Mouse (Mus musculus) cerebellum, adult 18-20 months (tissue): ENCODE results near the gene Hmgcs1.
A peak's percentile ranks its signal among the peaks of the same experiment; 100 is the strongest.
"Not testable (repeated sequence)": the region's sequence is repeated elsewhere in the genome, so short reads cannot be mapped to it uniquely, and the experiment has no call there.

Experiments used
- DNase-seq, 2 experiments: peaks; one replicate each; pipeline ENCODE4 v3.0.0; 2021

Gene Hmgcs1

DNA sequence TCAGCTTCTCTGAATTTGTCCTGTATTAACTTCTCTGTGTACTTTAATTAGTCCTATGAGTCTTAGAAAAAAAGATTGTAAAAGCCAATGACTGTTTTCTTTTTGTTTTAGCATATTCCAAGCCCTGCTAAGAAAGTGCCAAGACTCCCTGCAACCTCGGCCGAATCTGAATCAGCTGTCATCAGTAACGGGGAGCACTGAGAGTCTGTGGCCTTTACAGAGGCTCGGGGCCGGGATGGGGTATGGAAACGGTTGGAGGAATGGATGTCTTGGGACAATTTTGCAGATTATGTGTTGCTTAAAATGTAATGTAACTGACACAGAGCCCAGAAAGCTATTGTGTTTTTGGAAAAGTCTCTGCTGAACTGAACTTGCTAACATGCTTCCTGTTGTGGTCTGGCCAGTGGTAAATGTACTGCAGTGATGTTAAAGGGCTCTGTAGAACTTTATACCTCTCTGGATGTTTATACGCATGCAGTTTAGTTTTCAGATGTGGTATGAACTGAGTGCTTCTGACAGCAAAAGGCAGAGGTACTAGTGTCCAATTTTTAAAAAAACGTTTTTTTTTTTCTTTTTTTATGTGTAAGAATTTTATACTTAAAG lies 16.2 kb downstream of the Hmgcs1 start:
- DNase-seq, result not testable (repeated sequence)

- DNase-seq, result no peak
Observed at GRCm38 (mm10) chr13:119706953-119707352, 16.8 kb downstream of the Hmgcs1 start.

DNA sequence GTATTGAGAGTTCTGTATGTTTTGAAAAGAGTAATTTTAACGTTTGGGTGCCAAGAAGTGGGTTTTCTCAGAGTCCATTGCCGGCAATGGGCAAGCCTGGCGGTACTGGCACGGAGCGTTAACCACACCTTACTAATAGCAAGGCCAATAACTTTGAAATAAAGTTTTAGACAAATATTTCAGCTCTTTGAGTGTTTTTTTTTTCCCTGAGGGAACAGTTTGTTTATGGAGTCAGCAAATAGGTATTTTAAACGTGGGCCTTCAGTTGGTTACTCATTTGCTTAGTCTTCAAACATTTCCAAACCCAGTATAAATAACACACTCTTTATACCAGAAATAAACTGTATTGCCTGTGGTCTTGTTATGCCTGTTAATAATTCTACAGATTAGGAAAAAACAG lies 17.7 kb downstream of the Hmgcs1 start:
- DNase-seq, result no peak

DNA sequence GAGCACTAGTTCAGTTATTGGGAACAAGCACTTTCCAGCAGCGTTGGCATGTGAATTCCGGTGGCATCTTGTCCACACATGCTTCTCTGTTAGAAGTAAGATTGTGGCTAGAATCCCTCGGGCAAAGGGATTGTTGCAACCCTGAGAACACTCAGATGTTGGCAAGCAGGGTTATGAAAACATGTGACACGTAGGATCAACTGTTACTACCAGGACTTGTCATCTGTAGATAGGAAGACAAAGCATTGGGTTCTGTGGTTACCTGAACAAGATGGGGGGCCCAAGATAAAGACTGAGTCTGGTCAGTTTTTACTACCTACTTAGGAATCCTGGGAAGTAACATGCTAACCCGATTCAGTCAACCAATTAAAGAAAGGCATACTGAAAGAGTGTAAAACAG lies 18.8 kb downstream of the Hmgcs1 start:
- no peak for DNase-seq

DNA sequence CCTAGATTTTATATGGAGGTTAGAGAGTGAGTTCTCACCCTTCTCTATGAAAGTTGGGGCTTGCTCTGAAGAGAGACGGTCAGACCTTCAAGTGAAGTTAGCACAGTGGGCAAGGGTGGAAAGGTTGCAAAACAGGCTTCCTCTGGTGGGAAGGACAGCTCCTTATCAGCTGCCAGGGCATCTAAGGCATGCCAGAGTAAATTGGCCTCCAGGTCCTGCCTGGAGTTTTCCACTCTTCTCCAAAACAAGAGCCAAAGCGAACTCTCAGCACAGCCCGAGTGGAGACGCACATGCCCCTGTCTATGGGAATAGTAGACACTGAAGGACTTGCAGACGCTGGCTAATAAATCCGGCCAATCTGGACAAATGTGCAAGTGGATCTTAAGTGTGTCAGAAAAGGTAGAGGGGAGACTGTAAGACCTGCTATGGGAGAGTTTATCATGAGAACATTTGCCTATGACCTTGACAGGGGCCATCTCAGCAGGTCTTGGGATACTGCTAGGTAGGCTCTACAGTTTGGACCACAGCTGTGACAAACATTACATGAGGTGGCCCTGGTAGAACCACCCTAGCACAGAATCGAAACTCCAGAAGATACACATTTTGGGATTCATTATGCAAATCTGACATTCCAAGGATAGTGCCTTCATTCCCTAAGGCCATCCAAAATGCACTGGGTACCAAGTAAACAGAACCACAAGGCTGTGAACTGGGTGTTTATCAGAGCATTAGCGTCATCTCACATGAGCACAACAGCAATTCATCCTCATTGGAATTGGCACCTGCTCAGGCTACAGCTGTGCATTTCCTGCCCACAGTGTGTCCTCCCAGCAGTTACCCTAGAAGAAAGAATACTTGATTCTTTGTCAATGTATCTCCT lies 19.4 kb downstream of the Hmgcs1 start:
- no peak for DNase-seq

DNA sequence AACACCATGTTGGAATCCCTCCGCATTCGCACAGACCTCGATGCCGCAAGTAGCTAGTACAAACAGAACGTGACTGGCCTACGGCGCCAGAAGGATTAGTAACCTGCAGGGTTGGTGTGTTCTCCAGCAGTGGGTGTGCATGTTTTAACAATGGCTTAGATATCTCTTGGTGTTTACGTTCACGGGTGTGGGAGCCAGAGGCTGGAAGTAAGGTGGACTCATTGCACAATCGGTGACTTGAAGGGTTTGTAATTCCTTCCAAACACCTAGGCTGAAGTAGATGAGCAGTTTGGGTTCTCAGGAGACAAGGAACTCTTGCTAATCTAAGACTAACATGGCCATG lies 20.1 kb downstream of the Hmgcs1 start:
- DNase-seq, result no peak

DNA sequence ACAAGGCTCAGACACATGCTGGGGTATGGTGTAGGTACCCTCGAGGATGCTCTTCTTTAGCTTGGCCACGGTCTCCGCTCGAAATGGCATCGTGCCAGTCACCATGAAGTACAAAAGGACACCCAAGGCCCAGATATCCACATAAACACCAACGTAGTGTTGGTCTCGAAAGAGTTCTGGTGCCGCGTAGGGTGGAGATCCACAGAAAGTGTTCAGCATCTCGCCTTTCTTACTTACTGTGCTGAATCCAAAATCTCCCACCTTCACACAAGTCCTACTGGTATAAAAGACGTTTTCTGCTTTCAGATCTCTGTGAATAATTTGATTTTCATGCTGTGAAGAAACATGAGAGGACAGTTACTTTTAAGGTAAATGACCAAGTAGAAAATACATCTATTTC lies 22.3 kb downstream of the Hmgcs1 start:
- no peak for DNase-seq

DNA sequence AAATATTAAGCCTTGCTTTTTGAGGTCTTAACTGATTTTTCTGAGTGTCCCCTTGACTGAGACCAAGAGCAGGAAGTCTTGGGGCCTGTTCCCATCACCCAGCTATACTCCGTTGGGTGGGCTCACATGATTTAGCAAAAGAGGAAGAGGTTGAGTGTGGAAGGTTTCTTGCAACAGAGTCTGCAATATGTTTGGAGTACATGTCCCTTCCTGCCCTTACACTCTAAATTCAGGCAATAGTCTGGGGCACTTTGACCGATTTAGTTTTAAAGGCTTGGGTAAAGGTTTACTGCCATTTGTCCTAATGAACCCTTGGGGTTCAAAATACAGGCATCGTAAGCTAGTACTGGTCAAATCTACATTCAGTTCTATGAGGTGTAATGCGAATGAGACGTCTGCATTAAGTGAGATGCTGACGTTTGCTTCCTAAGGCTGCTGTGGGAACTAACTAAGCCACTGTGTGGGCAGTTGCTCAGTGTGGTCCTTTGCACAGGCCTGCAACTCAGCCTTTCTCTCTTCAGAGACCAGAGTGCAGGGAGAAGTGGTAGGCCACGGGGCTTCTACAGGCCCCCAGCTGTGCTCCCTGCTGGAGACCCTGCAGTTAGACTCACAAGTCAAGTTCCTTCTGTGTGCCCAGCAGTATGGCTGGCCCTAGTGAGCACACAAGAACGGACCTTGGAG lies 23.1 kb downstream of the Hmgcs1 start:
- DNase-seq, result no peak

- peak; percentile 47 to 64 for DNase-seq
Observed at GRCm38 (mm10) chr13:119713821-119714220, 23.6 kb downstream of the Hmgcs1 start.

DNA sequence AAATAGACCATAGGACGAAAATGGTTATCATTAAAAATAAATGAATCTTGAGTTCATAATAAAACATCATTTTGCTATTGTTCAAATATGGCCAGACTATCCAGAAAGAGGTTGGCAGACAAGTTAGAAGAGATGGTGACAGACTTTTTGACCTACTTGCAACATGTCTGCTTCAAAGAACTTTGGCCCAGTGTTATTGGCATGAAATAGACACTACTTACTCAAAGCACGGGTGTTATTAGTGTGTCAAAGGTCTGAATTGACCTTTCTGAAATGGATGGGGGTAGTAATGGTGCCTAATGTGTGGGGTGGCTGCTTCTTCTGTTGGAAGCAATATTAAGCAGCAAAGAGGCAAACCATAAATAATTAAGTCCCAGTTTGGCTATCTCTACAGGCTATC lies 25.9 kb downstream of the Hmgcs1 start:
- no peak for DNase-seq

DNA sequence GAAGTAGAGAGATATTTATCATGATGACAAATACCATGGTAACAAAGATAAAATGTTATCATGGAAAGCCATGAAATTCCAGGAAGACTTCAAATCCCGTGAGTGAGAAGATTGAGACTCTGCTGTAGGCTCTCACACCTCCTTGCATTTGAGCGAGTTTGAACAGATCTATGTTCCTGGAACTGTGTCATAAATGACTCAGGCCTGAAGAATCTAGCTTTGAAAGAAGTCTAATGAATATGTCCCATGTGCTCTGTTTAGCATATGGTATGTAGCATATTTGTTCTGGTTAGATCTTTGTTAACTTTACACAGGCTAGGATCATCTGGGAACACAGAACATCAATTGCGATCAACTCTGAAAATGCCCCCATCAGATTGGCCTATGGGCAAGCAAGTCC lies 32.3 kb downstream of the Hmgcs1 start:
- no peak for DNase-seq

DNA sequence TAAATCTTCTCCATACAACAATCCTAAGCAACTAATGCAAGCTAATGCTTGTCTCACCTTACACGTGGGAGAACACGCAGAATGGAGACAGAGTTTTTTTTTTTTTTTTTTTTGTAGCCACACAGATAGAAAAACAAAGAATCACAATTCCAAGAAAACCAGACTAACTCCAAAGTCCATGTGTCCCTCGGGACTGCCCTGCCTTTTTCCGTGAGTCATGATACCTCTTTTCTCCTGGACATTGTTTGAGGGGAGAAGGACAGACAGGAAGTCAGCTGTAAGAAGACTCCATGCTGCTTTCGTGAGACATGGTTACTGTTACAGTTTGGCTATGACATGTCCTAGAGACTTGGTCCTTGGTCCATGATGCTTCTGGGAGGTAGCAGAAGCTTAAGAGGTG lies 33.2 kb downstream of the Hmgcs1 start:
- DNase-seq, result no peak

GRCm38 (mm10) chr13:119724541-119724940 lies 34.4 kb downstream of the Hmgcs1 start:
- no peak for DNase-seq

DNA sequence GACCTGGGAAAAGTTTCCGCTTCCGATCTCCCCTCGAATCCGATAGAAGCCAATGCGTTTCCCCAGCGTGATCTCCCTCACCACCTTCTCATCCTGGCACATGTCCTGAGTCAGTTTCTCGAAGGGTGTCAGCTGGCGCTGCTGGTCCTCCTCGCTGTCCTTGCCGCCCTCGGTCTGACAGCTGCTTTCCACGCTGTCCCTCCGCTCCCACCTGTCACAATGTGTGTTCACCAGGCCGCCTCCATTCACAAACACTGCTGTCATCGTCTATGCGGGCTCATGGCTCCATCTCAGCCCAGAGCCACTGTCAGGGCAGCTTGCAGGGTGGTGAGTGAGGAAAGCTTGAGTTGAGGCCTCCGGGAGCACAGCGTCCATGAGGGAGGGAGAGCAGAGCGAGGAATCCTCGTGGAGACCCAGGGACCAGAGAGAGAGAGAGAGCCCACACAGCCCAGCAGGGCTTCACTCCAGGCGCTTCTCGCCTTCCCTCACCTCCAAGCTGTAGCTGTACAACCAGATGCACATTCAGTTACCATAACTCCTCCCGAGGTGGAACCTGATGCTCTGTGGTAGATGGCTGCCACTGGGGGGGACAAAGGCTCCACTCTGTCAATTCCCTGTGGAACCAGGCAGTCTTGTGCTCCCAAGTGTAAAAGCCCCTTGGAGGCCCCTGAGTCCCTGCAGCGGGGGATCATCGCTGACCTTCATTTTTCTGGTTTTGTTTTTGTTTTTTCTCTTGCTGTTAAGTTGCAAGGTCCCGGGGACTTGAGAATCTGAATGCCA lies 37.6 kb downstream of the Hmgcs1 start:
- DNase-seq, result no peak

DNA sequence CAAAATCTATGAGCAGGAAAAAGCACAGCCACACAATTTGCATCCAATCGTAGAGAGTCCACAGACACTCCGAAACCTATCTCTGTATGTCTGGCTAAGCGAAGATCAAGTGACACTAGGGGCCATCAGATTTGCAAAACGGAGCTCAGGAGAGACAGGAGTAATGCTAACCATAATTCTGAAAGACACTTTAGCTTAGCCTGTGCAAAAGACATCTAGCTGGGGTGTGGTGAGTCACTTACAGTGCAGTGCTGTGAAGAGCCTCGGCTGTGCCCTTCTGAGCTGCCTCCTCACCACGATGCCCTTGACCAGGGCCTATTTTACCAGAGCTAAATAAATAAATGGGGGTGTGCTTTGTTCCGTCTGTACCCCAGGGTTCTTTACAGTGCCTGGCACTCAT lies 39.2 kb downstream of the Hmgcs1 start:
- DNase-seq, result no peak

DNA sequence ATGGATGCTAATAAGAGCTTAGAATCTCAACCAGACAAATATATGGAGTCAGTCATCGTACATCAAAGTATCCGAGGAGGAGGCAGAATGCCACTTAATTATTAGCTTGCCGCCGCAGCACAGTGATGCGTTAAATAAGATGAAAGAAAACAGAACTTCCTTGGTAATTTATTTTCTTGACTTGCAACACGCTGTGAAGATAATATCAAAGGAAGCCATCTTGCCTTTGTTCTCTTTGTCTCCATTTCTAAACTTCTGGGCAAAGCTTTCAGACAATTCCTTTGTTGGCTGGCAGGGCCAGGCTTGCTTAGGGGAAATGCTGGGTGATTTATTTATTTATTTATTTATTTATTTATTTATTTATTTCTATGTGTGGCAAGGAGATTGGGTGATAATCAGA lies 41.3 kb downstream of the Hmgcs1 start:
- DNase-seq, result no peak

- no peak for DNase-seq
Observed at GRCm38 (mm10) chr13:119741390-119742237, 51.4 kb downstream of the Hmgcs1 start.

DNA sequence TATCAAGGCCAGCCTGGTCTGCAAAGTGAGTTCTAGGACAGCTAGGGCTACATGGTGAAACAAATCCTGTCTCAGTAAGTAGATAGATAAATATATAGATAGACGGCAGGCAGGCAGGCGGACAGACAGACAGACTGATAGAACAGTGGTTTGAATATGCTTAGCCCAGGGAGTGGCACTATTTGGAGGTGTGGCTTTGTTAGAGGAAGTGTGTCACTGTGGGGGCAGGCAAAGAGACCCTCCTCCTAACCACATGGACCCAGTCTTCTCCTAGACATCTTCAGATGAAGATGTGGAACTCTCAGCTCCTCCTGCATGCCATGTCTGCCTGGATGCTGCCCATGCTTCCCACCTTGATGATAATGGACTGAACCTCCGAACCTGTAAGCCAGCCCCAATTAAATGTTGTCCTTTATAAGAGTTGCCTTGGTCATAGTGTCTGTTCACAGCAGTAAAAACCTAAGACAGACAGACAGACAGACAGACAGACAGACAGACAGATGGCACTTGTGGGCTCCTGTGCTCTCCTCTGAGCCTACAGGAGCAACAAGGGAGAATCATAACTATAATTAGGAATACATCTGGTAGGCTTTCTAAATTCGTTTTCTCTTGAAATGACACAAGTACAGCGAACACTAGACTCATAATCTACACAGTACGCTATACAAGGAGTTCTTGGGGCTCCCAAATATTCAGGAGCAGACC lies 52.7 kb downstream of the Hmgcs1 start:
- DNase-seq, result no peak

GRCm38 (mm10) chr13:119743470-119743869 lies 53.3 kb downstream of the Hmgcs1 start:
- no peak for DNase-seq

GRCm38 (mm10) chr13:119746930-119747329 lies 56.8 kb downstream of the Hmgcs1 start:
- no peak for DNase-seq

DNA sequence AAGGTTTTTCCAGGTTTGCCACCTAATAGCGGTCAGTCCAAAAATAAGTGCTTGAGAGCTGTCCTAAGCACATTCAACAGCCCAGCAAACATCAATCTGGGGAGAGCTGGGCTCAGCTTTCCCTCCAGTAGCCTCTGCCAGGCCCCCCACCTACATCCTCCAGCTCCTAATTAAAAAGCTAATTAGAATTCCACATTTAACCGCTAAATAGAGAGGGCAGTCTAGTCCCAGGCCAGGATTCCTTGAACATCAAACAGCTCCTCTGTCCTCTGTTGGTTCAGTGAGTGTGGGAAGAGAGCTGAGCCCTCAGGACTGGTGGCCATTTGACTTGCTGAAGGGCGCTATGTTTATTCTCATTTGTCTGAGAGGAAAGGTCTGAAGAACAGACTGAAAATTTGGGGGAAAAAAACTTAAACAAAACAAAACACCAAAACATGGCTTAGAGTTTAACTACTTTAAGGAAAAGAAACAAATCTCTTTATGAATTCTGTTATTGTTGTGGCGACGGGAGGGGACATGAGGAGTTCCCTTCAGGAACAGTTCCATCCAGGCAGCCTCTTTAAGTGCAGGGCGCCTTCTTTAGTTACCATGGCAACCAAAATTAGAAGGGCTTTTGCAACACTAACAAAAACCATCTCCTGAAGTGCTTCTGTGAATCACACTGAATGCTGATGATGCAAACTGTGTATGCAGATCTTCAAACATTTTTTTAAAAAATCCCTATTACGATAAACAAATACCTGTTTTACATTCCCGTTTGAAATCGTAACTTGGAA lies 63.9 kb downstream of the Hmgcs1 start:
- peak in 1 of 2 experiments; percentile 24 for DNase-seq
